Mouse (Mus musculus) cortical plate, adult 2 months (tissue): ENCODE data around the gene Tpr. TPM values are rescaled to one million over a fixed set of nuclear protein-coding genes. Genes with fewer than 3 reads are reported as not detected.

Experiments used
- H3K27ac ChIP-seq: fragments of 200-500 bp; 2 replicates; pipeline ENCODE4 v1.5.1; 2012; ENCODE audit warnings: low read length, control low read depth, inconsistent platforms; ENCODE audit not compliant: insufficient read depth
- H3K4me1 ChIP-seq: fragments of 200-500 bp; 2 replicates; pipeline ENCODE4 v1.6.1; 2011; ENCODE audit warnings: low read length; ENCODE audit not compliant: control insufficient read depth, insufficient read depth
- H3K4me3 ChIP-seq: fragments of 200-500 bp; 2 replicates; pipeline ENCODE4 v1.5.1; 2011; ENCODE audit warnings: mild to moderate bottlenecking, low read length, control low read depth; ENCODE audit not compliant: insufficient read depth
- CTCF ChIP-seq: fragments of 200-500 bp; IDR thresholded peaks from 2 replicates; pipeline ENCODE4 v1.5.1; 2011; ENCODE audit warnings: mild to moderate bottlenecking, control low read depth, low read length; ENCODE audit not compliant: insufficient read depth; ENCODE audit errors: extremely low read depth
- POLR2A ChIP-seq: fragments of 200-500 bp; IDR thresholded peaks from 2 replicates; pipeline ENCODE4 v1.6.1; 2011; ENCODE audit warnings: mild to moderate bottlenecking, low read length, control low read depth; ENCODE audit not compliant: insufficient read depth; ENCODE audit errors: extremely low read depth
- polyA plus RNA-seq: library from polyadenylated mRNA; depleted of rRNA; stranded (reverse); fragments of >200 nt; gene quantifications from 2 replicates; pipeline ENCODE4 v1.2.3, GENCODE M21; 2012

Gene Tpr
- polyA plus RNA-seq, 1 experiment = 73.7 TPM

DNA sequence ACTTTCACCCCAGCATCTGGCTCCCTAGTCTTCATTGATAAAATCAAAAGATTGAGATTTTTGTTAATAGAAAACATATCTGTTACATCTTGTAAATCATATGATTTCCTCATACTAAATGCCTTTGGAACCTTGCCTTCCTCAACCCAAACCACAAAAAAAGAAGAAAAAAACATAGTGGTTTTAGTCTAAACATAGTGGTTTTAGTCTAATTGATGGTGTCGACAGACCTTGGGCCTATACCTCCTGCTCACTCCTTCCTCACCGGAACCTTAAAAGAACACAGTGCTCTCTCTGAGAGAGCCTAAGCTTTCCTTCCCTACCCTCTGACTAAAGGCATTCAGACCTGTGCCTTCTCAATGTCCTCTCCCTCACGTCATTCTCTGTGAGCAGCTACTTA, 3.4 kb downstream of the Tpr start:
- Histone ChIP-seq H3K4me3 (no peak overlapping the region), H3K4me1 (no peaks in the 10 kb centered on the region), H3K27ac (no peak overlapping the region)
- TF ChIP-seq POLR2A (no peak), CTCF (no peak)

DNA sequence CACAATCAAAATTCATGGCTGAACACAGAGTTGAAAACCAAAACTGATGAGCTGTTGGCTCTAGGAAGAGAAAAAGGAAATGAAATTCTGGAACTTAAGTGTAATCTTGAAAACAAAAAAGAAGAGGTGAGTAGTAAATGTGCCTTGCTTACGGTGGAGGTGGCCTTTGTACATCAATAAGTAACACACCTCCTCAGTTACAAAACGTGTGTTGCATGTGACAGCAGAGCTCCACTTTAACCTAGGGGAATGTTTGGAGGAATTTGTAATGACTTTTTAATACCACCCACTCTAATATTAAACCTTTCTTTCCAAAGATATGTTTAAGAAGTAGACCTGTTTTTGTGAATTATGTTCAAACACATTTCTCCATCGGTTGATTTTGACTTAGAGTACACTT, 11.3 kb downstream of the Tpr start:
- Histone ChIP-seq H3K4me1 (no peaks in the 10 kb centered on the region), H3K4me3 (no peak overlapping the region), H3K27ac (no peak overlapping the region)
- TF ChIP-seq CTCF = no peak
- no peak for TF ChIP-seq POLR2A

DNA sequence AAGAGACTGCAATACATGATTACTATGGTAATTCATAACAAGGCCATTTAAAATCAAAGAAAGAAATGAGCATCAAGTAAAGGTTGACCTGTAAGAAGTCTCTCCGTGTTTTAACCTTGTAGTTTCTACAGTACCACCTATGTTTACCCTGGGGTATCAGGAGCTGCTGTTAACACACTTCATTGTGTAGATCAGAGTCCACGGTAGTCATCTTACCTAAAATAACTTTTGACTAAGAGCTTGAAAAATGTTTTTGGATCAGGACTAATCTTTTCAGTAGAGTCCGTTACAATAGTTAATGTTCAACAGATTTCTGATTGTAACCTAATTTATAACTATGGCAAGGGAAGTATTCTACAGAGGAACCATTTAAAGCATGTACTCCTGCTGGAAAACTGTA, 11.9 kb downstream of the Tpr start:
- Histone ChIP-seq H3K4me3 (no peak overlapping the region), H3K27ac (no peak overlapping the region), H3K4me1 (no peaks in the 10 kb centered on the region)
- TF ChIP-seq CTCF = no peak
- no peak for TF ChIP-seq POLR2A

DNA sequence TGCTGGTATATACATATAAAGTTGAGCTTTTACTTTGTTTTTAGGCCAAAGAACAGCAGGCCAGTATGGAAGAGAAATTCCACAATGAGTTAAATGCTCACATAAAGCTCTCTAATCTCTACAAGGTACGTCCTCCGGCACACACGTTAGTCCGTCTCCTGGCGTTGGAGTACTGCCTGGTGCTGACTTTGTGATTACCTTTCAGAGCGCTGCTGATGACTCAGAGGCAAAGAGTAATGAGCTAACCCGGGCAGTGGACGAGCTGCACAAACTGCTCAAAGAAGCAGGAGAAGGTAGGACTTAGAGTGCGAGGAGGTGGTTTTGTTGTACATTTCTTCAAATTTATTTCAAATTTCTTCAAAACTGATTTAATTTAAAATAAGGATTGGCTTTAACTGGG, 14.6 kb downstream of the Tpr start:
- H3K4me1 ChIP-seq = no peaks in the 10 kb centered on the region
- no peak overlapping the region for H3K4me3 ChIP-seq
- TF ChIP-seq CTCF (no peak), POLR2A (no peak)
- no peak overlapping the region for H3K27ac ChIP-seq

DNA sequence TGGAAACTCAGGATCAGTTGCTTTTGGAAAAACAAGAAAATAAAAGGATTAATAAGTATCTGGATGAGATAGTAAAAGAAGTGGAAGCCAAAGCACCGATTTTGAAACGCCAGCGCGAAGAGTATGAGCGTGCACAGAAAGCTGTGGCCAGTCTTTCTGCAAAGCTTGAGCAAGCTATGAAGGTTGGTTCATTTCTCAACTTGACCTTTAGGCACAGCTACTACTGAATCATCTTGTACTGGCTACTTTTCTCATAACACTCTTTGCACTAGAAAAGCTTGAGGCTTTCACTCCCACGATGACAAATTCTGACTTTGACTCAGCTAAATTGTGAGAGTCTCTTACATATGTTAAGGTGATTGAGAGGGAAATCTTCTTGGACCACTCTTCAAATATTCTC, 17.4 kb downstream of the Tpr start:
- no peak overlapping the region for H3K4me3 ChIP-seq
- no peak overlapping the region for H3K27ac ChIP-seq
- H3K4me1 ChIP-seq = no peaks in the 10 kb centered on the region
- TF ChIP-seq POLR2A (no peak), CTCF (no peak)

DNA sequence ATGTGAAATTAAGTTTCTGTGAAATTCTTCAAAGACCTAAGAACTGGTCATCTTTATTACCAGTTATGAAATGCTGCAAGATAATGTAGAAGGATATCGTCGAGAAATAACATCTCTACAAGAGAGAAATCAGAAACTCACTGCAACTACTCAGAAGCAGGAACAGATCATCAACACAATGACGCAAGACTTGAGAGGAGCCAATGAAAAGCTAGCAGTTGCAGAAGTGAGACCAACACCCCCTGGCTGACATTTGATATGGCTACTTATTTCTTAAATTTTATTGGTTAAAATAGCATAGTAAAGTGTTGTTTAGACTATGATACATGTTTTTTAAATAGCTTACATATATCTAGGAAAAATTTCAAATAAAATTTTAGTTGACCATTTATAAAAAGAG, 23.4 kb downstream of the Tpr start:
- no peak for TF ChIP-seq CTCF
- TF ChIP-seq POLR2A = no peak
- Histone ChIP-seq H3K27ac (no peak overlapping the region), H3K4me3 (no peak overlapping the region), H3K4me1 (no peaks in the 10 kb centered on the region)

DNA sequence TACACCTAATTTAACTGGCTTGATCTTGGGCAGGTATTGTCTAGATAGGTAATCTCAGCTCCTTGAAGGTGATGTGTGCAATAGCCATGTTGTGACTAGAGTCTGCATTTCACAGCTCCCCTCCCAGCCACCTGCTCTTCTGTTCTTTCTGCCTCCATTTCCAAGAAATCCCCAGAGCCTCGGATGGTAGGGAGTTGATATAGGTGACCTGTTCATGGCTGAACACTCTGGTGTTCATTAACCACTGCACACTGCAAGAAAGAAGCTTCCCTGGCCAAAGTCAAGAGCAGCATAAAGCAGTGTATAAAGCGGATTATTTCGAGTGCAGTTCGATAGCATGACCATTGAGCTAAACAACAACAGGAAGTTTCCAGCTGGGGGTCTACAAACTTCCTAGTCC, 25.8 kb downstream of the Tpr start:
- Histone ChIP-seq H3K27ac (no peak overlapping the region), H3K4me1 (no peaks in the 10 kb centered on the region), H3K4me3 (no peak overlapping the region)
- no peak for TF ChIP-seq POLR2A

DNA sequence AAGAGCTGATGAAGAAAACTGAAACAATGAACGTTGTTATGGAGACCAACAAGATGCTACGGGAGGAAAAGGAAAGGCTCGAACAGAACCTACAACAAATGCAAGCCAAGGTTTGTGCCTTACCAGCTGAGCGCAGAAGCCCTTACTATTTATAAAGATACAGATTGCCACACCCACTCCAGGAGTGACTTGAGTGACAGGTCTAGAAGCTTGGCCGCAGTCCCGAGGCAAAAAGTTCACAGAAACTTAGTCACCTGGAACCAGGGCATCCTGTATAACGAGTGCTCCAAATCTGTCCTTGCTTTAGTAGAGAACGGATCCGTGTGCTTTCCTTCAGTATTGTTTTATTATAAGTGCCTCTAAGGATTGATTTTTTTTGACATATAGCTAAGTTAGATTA, 33.0 kb downstream of the Tpr start:
- Histone ChIP-seq H3K4me1 (no peaks in the 10 kb centered on the region), H3K27ac (no peak overlapping the region)
- TF ChIP-seq CTCF = no peak
- no peak for TF ChIP-seq POLR2A

DNA sequence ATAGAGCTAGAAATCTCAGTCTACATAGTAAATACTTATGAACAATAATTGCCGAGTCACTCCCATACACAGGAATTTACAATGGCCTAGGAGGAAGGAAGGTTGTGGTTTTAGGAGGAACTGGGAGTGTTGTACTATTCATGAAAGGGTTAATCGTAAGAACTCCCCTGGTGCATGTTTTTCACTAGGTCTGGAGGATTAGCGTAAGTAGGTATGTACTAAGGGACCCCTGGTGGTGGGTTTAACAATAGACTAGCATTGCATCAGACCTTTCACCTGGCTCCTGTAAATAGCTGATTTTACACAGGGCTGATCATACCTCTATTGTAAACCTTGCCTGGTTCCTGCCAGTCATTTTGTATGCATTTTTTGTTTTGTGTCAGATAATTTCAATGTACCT, 33.6 kb downstream of the Tpr start:
- no peak for TF ChIP-seq CTCF
- no peak for TF ChIP-seq POLR2A
- Histone ChIP-seq H3K4me1 (no peaks in the 10 kb centered on the region), H3K27ac (no peak overlapping the region), H3K4me3 (no peak overlapping the region)

More for the DNA sequence above, 33.0 kb downstream of the Tpr start:
- H3K4me3 ChIP-seq = no peak overlapping the region

DNA sequence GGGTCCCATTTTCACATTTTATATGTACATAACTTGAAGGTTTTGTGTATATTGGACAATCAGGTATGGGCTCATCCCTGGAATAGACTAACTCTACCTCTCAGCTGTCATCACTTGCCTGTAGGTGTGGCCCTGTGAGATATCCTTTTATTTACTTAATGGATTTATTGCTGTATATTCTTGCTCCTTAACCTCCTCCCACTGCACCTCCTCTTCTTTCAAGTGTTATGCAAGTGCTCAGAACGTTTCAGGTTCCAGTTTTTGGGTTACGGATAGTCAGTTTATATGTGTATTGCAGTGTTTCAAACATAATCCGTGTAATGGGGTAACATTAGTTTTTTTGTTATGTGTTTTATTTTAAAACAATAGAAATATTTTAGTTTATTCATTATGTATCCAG, 46.0 kb downstream of the Tpr start:
- Histone ChIP-seq H3K4me1 (no peaks in the 10 kb centered on the region), H3K4me3 (no peak overlapping the region), H3K27ac (no peak overlapping the region)
- TF ChIP-seq POLR2A (no peak), CTCF (no peak)

DNA sequence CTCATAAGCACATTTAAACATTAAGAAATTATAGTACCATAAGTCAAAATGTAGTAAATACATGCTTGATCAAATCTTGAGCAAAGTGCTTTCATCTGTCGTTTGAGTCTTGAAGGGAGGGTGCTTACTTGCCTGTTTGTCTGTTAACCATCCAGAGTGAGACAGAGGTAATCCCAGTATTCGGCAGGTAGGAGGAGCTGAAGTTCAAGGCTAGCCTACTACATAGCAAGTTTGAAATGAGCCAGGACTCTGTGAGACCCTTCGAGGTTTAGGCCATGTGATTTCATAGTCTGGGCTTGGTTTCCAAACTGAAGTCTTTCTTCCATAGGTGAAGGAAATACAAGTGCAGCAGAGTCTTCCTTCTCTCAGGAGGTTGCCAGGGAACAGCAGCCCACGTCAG, 49.1 kb downstream of the Tpr start:
- Histone ChIP-seq H3K4me1 (no peaks in the 10 kb centered on the region), H3K27ac (no peak overlapping the region), H3K4me3 (no peak overlapping the region)
- TF ChIP-seq CTCF = no peak
- TF ChIP-seq POLR2A = no peak
